Mouse (Mus musculus): ENCODE data around the gene Zcchc7. TPM values are rescaled to one million over a fixed set of nuclear protein-coding genes. Genes with fewer than 3 reads are reported as not detected.

Zcchc7 gene
- polyA plus RNA-seq, 1 experiment from 2014 or later = 24.3 TPM

GRCm38 (mm10) chr4:44917312-44917848, 161.7 kb downstream of the Zcchc7 start:
- ATAC-seq (replicated peaks; ENCODE audit: low FRiP score) (no peak), DNase-seq (ENCODE audit: low spot score) (no peak)
- Histone ChIP-seq H3K9ac (ENCODE audit: low read length) (no peak overlapping the region), H3K9me3 (ENCODE audit: control insufficient read depth, low read length) (no peaks in the 10 kb centered on the region), H3K27ac (ENCODE audit: low read depth, low read length) (no peak overlapping the region), H3K4me1 (replicated peaks; ENCODE audit: control insufficient read depth, insufficient read depth, low read length) (0 out of 2 replicates have a peak, but pooled peaks cover 2% of the 10 kb centered on the region), H3K4me3 (ENCODE audit: low read depth, low read length) (no peak overlapping the region), H3K4me2 (ENCODE audit: low read depth, low read length, severe bottlenecking) (no peak overlapping the region), H3K27me3 (ENCODE audit: control insufficient read depth, insufficient read depth, low read length) (no peaks in the 10 kb centered on the region), H3K36me3 (ENCODE audit: control insufficient read depth, insufficient read depth, low read length) (no peaks in the 10 kb centered on the region)
- WGBS = 33% methylated on average over 5 of the region's 5 CpGs

- no peak for ATAC-seq (replicated peaks; ENCODE audit: low FRiP score)
Measured at GRCm38 (mm10) chr4:44917907-44918306, 162.2 kb downstream of the Zcchc7 start.

DNA sequence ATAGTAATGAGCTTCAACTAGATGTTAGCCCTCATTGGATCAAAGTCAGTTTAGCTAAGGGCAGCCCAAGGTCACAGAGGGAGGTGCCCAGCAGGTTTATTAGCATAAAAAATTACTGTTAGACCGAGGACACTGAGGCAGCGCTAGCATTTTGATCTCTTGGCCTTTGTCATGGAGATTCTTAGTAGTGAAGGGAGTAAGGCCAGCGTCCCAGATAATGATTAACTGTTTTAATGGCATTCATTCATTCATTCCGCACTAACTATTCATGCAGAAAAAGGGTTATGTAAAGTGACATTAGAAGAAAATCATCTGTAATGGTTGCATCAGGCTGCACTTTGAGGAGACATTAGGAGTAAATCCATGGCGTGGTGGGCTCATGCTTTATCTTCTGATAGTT, 165.2 kb downstream of the Zcchc7 start:
- Histone ChIP-seq H3K36me3 (ENCODE audit: control insufficient read depth, insufficient read depth, low read length) (no peaks in the 10 kb centered on the region), H3K9ac (ENCODE audit: low read length) (no peak overlapping the region), H3K4me1 (replicated peaks; ENCODE audit: control insufficient read depth, insufficient read depth, low read length) (0 out of 2 replicates have a peak, but pooled peaks cover 2% of the 10 kb centered on the region), H3K9me3 (ENCODE audit: control insufficient read depth, low read length) (no peaks in the 10 kb centered on the region), H3K4me3 (ENCODE audit: low read depth, low read length) (no peak overlapping the region), H3K27ac (ENCODE audit: low read depth, low read length) (no peak overlapping the region), H3K4me2 (ENCODE audit: low read depth, low read length, severe bottlenecking) (no peak overlapping the region), H3K27me3 (ENCODE audit: control insufficient read depth, insufficient read depth, low read length) (no peaks in the 10 kb centered on the region)
- WGBS = 70% methylated on average over 5 of the region's 5 CpGs
- DNase-seq (ENCODE audit: low spot score) = no peak
- ATAC-seq (replicated peaks; ENCODE audit: low FRiP score) = no peak

More at GRCm38 (mm10) chr4:44917907-44918306, 162.2 kb downstream of the Zcchc7 start:
- DNase-seq (ENCODE audit: low spot score) = no peak
- no peak overlapping the region for H3K4me2 ChIP-seq (ENCODE audit: low read depth, low read length, severe bottlenecking)
- no peak overlapping the region for H3K4me3 ChIP-seq (ENCODE audit: low read depth, low read length)
- H3K9ac ChIP-seq (ENCODE audit: low read length) = no peak overlapping the region
- no peaks in the 10 kb centered on the region for H3K27me3 ChIP-seq (ENCODE audit: control insufficient read depth, insufficient read depth, low read length)
- H3K36me3 ChIP-seq (ENCODE audit: control insufficient read depth, insufficient read depth, low read length) = no peaks in the 10 kb centered on the region
- H3K27ac ChIP-seq (ENCODE audit: low read depth, low read length) = no peak overlapping the region
- H3K9me3 ChIP-seq (ENCODE audit: control insufficient read depth, low read length) = no peaks in the 10 kb centered on the region
- WGBS = 54% methylated on average over 3 of the region's 3 CpGs
- 0 out of 2 replicates have a peak, but pooled peaks cover 2% of the 10 kb centered on the region for H3K4me1 ChIP-seq (replicated peaks; ENCODE audit: control insufficient read depth, insufficient read depth, low read length)

DNA sequence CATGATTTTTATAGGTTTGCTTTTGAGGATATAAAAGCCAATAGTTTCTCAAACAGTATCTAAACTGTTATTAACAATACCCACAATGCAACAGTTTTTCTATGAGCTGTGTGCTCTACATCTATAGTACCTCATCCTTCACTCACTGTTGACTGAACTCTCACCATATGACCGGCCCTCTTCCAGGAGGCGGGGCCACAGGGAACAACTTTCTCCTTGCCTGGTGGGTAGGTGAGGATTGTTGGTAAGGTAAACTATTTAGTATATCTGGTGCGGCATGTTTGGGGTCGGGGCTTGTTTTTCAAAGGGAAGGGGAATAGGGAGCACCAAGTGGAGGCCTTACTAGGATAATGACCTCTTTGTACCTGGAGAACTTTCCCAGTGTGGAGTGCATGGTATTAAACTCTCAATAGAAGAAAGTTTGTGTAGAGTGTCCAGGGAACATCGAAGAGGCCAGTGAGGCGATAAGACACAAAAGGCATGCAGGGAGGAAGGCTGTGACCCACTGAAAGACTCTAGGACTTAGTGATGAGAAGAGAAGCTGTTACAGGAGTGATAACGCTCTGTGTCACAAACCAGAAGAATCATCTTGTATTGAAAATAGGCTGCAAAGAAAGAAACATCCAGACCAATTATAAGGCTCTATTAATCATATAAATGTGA, 166.9 kb downstream of the Zcchc7 start:
- Histone ChIP-seq H3K4me2 (ENCODE audit: low read depth, low read length, severe bottlenecking) (no peak overlapping the region), H3K4me3 (ENCODE audit: low read depth, low read length) (no peak overlapping the region), H3K36me3 (ENCODE audit: control insufficient read depth, insufficient read depth, low read length) (no peaks in the 10 kb centered on the region), H3K9me3 (ENCODE audit: control insufficient read depth, low read length) (no peaks in the 10 kb centered on the region), H3K4me1 (replicated peaks; ENCODE audit: control insufficient read depth, insufficient read depth, low read length) (0 out of 2 replicates have a peak, but pooled peaks cover 2% of the 10 kb centered on the region), H3K27ac (ENCODE audit: low read depth, low read length) (no peak overlapping the region), H3K9ac (ENCODE audit: low read length) (no peak overlapping the region), H3K27me3 (ENCODE audit: control insufficient read depth, insufficient read depth, low read length) (no peaks in the 10 kb centered on the region)
- 90% methylated on average over 7 of the region's 7 CpGs for whole genome bisulfite sequencing
- ATAC-seq (replicated peaks; ENCODE audit: low FRiP score) = no peak
- DNase-seq (ENCODE audit: low spot score) = no peak

GRCm38 (mm10) chr4:44923129-44923481, 167.4 kb downstream of the Zcchc7 start:
- H3K4me3 ChIP-seq (ENCODE audit: low read depth, low read length) = no peak overlapping the region
- no peak for DNase-seq (ENCODE audit: low spot score)
- no peaks in the 10 kb centered on the region for H3K4me1 ChIP-seq (replicated peaks; ENCODE audit: control insufficient read depth, insufficient read depth, low read length)
- no peak for ATAC-seq (replicated peaks; ENCODE audit: low FRiP score)
- no peak overlapping the region for H3K4me2 ChIP-seq (ENCODE audit: low read depth, low read length, severe bottlenecking)
- no peaks in the 10 kb centered on the region for H3K9me3 ChIP-seq (ENCODE audit: control insufficient read depth, low read length)
- WGBS = 94% methylated on average over 5 of the region's 5 CpGs
- no peak overlapping the region for H3K27ac ChIP-seq (ENCODE audit: low read depth, low read length)
- no peak overlapping the region for H3K9ac ChIP-seq (ENCODE audit: low read length)
- H3K36me3 ChIP-seq (ENCODE audit: control insufficient read depth, insufficient read depth, low read length) = no peaks in the 10 kb centered on the region
- H3K27me3 ChIP-seq (ENCODE audit: control insufficient read depth, insufficient read depth, low read length) = no peaks in the 10 kb centered on the region

GRCm38 (mm10) chr4:44927934-44928333, 172.3 kb downstream of the Zcchc7 start:
- H3K36me3 ChIP-seq (ENCODE audit: control insufficient read depth, insufficient read depth, low read length) = no peaks in the 10 kb centered on the region
- no peak for ATAC-seq (replicated peaks; ENCODE audit: low FRiP score)

GRCm38 (mm10) chr4:44928790-44929189, 173.1 kb downstream of the Zcchc7 start:
- no peak overlapping the region for H3K4me3 ChIP-seq (ENCODE audit: low read depth, low read length)
- no peak overlapping the region for H3K27ac ChIP-seq (ENCODE audit: low read depth, low read length)
- no peak for ATAC-seq (replicated peaks; ENCODE audit: low FRiP score)
- no peaks in the 10 kb centered on the region for H3K4me1 ChIP-seq (replicated peaks; ENCODE audit: control insufficient read depth, insufficient read depth, low read length)
- H3K4me2 ChIP-seq (ENCODE audit: low read depth, low read length, severe bottlenecking) = no peak overlapping the region
- H3K27me3 ChIP-seq (ENCODE audit: control insufficient read depth, insufficient read depth, low read length) = no peaks in the 10 kb centered on the region
- WGBS = 65% methylated on average over 3 of the region's 3 CpGs
- H3K36me3 ChIP-seq (ENCODE audit: control insufficient read depth, insufficient read depth, low read length) = no peaks in the 10 kb centered on the region
- DNase-seq (ENCODE audit: low spot score) = no peak
- H3K9ac ChIP-seq (ENCODE audit: low read length) = no peak overlapping the region
- H3K9me3 ChIP-seq (ENCODE audit: control insufficient read depth, low read length) = no peaks in the 10 kb centered on the region

More at GRCm38 (mm10) chr4:44927934-44928333, 172.3 kb downstream of the Zcchc7 start:
- Histone ChIP-seq H3K4me3 (ENCODE audit: low read depth, low read length) (no peak overlapping the region), H3K9me3 (ENCODE audit: control insufficient read depth, low read length) (no peaks in the 10 kb centered on the region), H3K4me2 (ENCODE audit: low read depth, low read length, severe bottlenecking) (no peak overlapping the region), H3K27me3 (ENCODE audit: control insufficient read depth, insufficient read depth, low read length) (no peaks in the 10 kb centered on the region), H3K9ac (ENCODE audit: low read length) (no peak overlapping the region), H3K27ac (ENCODE audit: low read depth, low read length) (no peak overlapping the region), H3K4me1 (replicated peaks; ENCODE audit: control insufficient read depth, insufficient read depth, low read length) (no peaks in the 10 kb centered on the region)
- WGBS = 77% methylated on average over 2 of the region's 2 CpGs
- no peak for DNase-seq (ENCODE audit: low spot score)

DNA sequence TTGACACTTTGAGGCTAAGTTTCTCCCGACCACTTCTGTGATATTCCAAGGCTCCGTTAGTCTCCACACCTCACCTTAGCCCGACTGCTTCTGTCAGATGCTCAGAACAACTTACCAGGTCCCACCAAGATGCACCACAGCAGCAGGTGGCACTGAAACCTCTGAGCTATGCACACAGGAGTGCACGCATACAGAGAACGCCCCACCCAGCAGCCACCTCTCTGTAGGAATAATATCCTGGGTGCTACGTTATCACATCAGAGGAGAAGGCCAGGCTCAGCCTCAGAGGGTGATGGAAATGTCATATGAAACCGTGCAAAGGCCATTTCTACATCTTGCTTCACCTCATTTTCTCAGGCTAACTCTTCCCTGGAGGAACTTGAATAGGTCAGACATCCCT, 174.7 kb downstream of the Zcchc7 start:
- H3K36me3 ChIP-seq (ENCODE audit: control insufficient read depth, insufficient read depth, low read length) = no peaks in the 10 kb centered on the region
- 95% methylated on average over 7 of the region's 7 CpGs for WGBS
- no peak overlapping the region for H3K4me2 ChIP-seq (ENCODE audit: low read depth, low read length, severe bottlenecking)
- H3K4me1 ChIP-seq (replicated peaks; ENCODE audit: control insufficient read depth, insufficient read depth, low read length) = no peaks in the 10 kb centered on the region
- no peaks in the 10 kb centered on the region for H3K9me3 ChIP-seq (ENCODE audit: control insufficient read depth, low read length)
- H3K27ac ChIP-seq (ENCODE audit: low read depth, low read length) = no peak overlapping the region
- ATAC-seq (replicated peaks; ENCODE audit: low FRiP score) (no peak), DNase-seq (ENCODE audit: low spot score) (no peak)
- no peak overlapping the region for H3K9ac ChIP-seq (ENCODE audit: low read length)
- no peak overlapping the region for H3K4me3 ChIP-seq (ENCODE audit: low read depth, low read length)
- no peaks in the 10 kb centered on the region for H3K27me3 ChIP-seq (ENCODE audit: control insufficient read depth, insufficient read depth, low read length)

DNA sequence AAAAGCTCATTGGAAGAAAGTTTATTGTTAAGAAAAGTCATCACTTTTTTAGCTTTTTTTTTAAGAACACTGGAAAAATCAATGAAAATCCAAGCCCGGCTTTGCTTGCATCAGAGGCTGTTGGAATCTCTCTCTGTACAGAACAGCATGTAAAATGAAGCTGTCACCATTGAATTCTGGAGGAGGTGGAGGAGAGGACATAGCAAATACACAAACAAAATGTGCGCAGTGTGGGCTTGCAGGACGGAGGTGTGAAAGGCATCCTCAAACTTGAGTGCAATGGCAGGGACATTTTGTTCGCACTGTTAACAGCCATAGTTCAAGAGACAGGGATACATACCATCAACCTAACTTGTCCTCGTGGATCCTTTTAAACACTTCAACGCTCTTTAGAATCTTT, 176.1 kb downstream of the Zcchc7 start:
- 87% methylated on average over 6 of the region's 6 CpGs for WGBS

More for the DNA sequence above, 176.1 kb downstream of the Zcchc7 start:
- Histone ChIP-seq H3K9me3 (ENCODE audit: control insufficient read depth, low read length) (no peaks in the 10 kb centered on the region), H3K4me3 (ENCODE audit: low read depth, low read length) (no peak overlapping the region), H3K27ac (ENCODE audit: low read depth, low read length) (no peak overlapping the region), H3K27me3 (ENCODE audit: control insufficient read depth, insufficient read depth, low read length) (no peaks in the 10 kb centered on the region), H3K36me3 (ENCODE audit: control insufficient read depth, insufficient read depth, low read length) (no peaks in the 10 kb centered on the region), H3K9ac (ENCODE audit: low read length) (no peak overlapping the region), H3K4me1 (replicated peaks; ENCODE audit: control insufficient read depth, insufficient read depth, low read length) (no peaks in the 10 kb centered on the region), H3K4me2 (ENCODE audit: low read depth, low read length, severe bottlenecking) (no peak overlapping the region)
- no peak for DNase-seq (ENCODE audit: low spot score)
- ATAC-seq (replicated peaks; ENCODE audit: low FRiP score) = no peak
